Mouse (Mus musculus): ENCODE data around the gene Gemin4.
"Not testable (repeated sequence)": the region's sequence is repeated elsewhere in the genome, so short reads cannot be mapped to it uniquely, and the experiment has no call there.

Gene Gemin4

GRCm38 (mm10) chr11:76216049-76216540 lies 1.4 kb downstream of the Gemin4 start:
- no peak for DNase-seq

GRCm38 (mm10) chr11:76215011-76215410 lies 2.5 kb downstream of the Gemin4 start:
- DNase-seq = no peak

- no peak for DNase-seq
Observed at GRCm38 (mm10) chr11:76213841-76214240, 3.6 kb downstream of the Gemin4 start.

DNA sequence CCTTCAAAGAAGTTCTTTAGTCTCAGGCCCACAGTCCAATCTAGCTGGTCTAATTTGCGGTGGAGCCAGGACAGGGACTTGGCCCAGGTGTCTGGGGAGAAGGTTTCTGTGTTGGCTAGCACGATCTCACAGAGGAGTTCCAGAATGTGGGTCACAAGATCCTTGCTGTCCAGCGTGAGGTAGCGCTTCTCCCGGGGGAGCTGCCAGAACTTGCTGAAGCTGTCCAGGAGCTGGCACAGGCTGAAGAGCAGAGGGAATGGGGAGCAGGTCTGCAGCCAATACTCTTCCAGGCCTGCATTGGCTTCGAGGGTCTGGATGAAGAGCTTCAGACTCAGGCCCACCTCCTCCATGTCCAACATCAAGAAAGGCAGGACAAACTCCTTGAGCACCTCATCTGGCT lies 5.9 kb downstream of the Gemin4 start:
- DNase-seq = not testable (repeated sequence)

DNA sequence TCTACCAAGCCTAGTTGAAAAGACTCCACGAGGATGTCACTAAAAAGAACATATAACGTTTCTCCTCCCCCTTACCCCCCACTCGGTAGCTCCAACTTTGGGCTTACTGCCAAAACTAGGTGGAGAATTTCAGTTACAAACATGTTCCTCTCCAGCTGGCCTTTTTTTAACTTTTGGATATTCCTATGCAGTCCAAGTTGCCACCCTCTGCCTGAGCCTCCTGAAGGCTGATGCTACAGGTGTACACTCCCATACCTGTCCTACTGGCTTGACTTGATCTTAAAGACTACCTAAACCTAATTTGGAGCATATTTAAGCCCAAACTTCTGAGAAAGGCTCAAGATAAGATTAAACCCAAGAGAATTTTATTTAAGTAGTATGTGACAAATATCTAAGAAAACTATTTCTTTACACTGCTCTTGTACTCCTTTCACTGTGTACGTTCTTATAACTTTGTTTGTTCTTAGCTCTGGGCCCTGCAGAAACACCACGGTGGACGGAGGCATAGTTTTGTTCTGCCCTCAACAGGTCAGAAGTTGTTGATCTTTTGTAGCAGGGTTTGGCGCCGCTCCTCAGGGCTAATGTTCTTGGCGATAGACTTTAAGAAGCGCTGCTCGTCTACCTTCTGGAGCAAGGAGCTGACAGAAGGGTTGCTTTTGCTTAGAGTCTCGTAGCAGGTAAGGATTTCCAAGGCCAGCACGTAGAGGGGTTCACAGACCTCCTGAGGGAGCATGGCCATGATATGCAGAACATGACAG lies 7.1 kb downstream of the Gemin4 start:
- no peak for DNase-seq

GRCm38 (mm10) chr11:76206793-76207192 lies 10.7 kb downstream of the Gemin4 start:
- DNase-seq = no peak

DNA sequence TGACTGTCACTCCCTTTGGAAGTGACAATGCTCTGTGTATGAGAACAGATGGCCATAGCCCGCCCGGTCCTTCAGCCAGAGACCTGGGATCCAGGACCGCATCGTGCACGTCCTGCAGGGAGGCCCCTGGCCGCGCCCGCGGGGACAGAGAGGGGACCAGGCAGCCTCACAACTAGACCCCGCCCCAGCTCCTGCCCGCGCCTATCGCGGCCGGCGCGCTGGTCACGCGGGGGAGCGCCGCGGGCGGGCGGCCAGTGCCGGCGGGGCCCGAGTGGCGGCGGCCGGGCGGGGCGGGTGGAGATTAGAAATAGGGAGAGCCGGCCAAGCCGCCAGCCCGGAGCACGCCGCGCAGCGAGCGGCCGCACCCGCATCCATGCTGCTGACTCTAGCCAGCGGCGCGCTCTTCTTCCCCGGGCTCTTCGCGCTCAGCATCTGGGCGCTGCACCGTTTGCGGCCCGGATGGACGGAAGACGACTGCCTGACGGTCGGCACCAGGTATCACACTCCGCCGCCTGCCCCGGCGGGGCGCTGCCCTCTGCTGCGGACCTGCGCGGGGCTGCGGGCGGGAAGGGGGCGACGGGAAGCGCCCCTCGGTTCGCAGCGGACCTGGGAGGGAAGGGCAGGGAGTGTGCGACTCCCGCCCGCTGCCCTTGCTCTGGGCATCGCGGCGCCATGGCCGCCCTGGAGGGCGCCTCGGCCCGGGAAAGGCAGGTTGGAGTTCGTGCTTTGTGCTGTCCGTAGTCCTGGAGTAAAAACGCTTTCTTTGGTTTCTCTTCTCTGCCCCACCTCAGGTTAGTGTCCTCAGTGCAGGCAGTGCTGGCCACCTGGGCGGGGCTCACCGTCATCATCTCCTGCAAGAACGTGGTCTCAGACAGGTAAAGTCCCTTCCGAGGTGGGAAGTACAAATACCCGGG lies 15.4 kb downstream of the Gemin4 start:
- peak; percentile 25 for DNase-seq

- no peak for DNase-seq
Observed at GRCm38 (mm10) chr11:76196977-76197469, 20.4 kb downstream of the Gemin4 start.

- no peak for DNase-seq
Observed at GRCm38 (mm10) chr11:76196275-76196976, 21.0 kb downstream of the Gemin4 start.

- DNase-seq = no peak
Observed at GRCm38 (mm10) chr11:76186908-76187307, 30.6 kb downstream of the Gemin4 start.

GRCm38 (mm10) chr11:76183745-76184144 lies 33.7 kb downstream of the Gemin4 start:
- no peak for DNase-seq

GRCm38 (mm10) chr11:76180146-76180540 lies 37.3 kb downstream of the Gemin4 start:
- no peak for DNase-seq

DNA sequence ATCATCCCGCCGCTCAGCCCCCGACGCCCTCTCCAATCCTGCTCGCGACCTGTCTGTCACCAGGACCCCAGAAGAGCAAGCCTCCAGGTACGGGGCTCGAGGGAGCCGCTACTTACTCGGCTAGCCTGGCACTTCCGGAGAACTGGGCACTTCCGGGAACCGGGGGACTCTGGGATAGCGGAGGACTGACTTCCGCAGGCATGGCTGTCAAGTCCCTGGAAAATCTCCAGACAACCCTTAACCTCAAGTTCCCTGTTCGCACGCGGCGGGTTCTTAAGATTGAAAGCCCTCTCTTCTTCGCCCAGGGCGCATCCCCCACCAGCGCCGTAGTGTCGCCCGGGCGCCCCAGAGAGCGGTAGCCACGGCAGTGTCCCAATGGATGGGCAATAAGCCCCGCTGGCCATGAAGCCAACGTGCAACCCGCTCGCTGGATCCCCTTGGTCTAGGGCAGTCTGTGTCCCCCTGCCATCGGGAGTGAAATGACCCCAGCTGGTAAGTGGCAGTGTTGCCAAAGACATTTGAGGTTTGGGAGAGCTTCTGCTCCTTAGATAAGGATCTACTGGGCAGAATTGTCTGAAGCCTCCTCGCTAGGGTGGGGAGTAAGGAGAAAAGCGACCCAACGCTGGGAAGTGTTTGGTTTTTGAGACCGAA lies 37.8 kb downstream of the Gemin4 start, which contains the start of the genes Vps53 and Fam57a:
Vps53 (minus strand) TSS at position 153 of the 651 bp plus-strand sequence.
Fam57a (plus strand) TSS at position 177 of the 651 bp plus-strand sequence.
- peak; percentile 86 for DNase-seq

GRCm38 (mm10) chr11:76178726-76179494 lies 38.6 kb downstream of the Gemin4 start:
- DNase-seq = peak; percentile 14

GRCm38 (mm10) chr11:76170207-76170606 lies 47.3 kb downstream of the Gemin4 start:
- DNase-seq = no peak

- DNase-seq = no peak
Observed at GRCm38 (mm10) chr11:76168976-76169375, 48.5 kb downstream of the Gemin4 start.

- DNase-seq = peak; percentile 71
Observed at GRCm38 (mm10) chr11:76167079-76167765, 50.2 kb downstream of the Gemin4 start.

GRCm38 (mm10) chr11:76166657-76167056 lies 50.8 kb downstream of the Gemin4 start:
- DNase-seq = no peak
